Mouse (Mus musculus): ENCODE results near the gene Lsm2.
A peak's percentile ranks its signal among the peaks of the same experiment; 100 is the strongest.

- TF ChIP-seq POLR2A (IDR thresholded peaks at IDR 0.05; ENCODE audit: borderline replicate concordance, low read depth, low read length) (no peak), CTCF (IDR thresholded peaks at IDR 0.05; ENCODE audit: low read depth, low read length) (peak; percentile 92)
Measured at GRCm38 (mm10) chr17:35021163-35021808, 39.6 kb downstream of the Lsm2 start.
